Mouse (Mus musculus): ENCODE data around the gene Top1. TPM values are rescaled to one million over a fixed set of nuclear protein-coding genes. Genes with fewer than 3 reads are reported as not detected.
"Not testable (repeated sequence)": the region's sequence is repeated elsewhere in the genome, so short reads cannot be mapped to it uniquely, and the experiment has no call there.

Gene Top1
- polyA plus RNA-seq, 1 experiment from 2014 or later, result 84.0 TPM

GRCm38 (mm10) chr2:160664986-160665385, 19.3 kb downstream of the Top1 start:
- H3K27me3 ChIP-seq (replicated peaks; ENCODE audit: control insufficient read depth, insufficient read depth, low read length); H3K4me2 ChIP-seq (ENCODE audit: low read length); H3K9ac ChIP-seq (ENCODE audit: low read length); H3K4me1 ChIP-seq (ENCODE audit: control insufficient read depth, insufficient read depth, low read length); H3K27ac ChIP-seq (ENCODE audit: low read depth, low read length); ATAC-seq; H3K4me3 ChIP-seq (ENCODE audit: low read depth, low read length); DNase-seq (ENCODE audit: low spot score); H3K9me3 ChIP-seq (replicated peaks; ENCODE audit: control insufficient read depth, low read length): not testable (repeated sequence)
- 100% methylated on average over 2 of the region's 2 CpGs for WGBS
- peaks cover 13% of the 10 kb centered on the region for H3K36me3 ChIP-seq (ENCODE audit: control insufficient read depth, insufficient read depth, low read length)

GRCm38 (mm10) chr2:160667259-160667658, 21.6 kb downstream of the Top1 start:
- Histone ChIP-seq H3K9me3 (replicated peaks; ENCODE audit: control insufficient read depth, low read length) (no peaks in the 10 kb centered on the region), H3K27me3 (replicated peaks; ENCODE audit: control insufficient read depth, insufficient read depth, low read length) (no peaks in the 10 kb centered on the region), H3K27ac (ENCODE audit: low read depth, low read length) (no peak overlapping the region), H3K9ac (ENCODE audit: low read length) (no peak overlapping the region), H3K36me3 (ENCODE audit: control insufficient read depth, insufficient read depth, low read length) (peaks cover 14% of the 10 kb centered on the region), H3K4me3 (ENCODE audit: low read depth, low read length) (no peak overlapping the region), H3K4me1 (ENCODE audit: control insufficient read depth, insufficient read depth, low read length) (no peaks in the 10 kb centered on the region), H3K4me2 (ENCODE audit: low read length) (no peak overlapping the region)
- 92% methylated on average over 4 of the region's 4 CpGs for WGBS
- DNase-seq (ENCODE audit: low spot score), result no peak
- no peak for ATAC-seq

- no peaks in the 10 kb centered on the region for H3K4me1 ChIP-seq (ENCODE audit: control insufficient read depth, insufficient read depth, low read length)
- ATAC-seq, result no peak
- no peaks in the 10 kb centered on the region for H3K9me3 ChIP-seq (replicated peaks; ENCODE audit: control insufficient read depth, low read length)
- no peaks in the 10 kb centered on the region for H3K27me3 ChIP-seq (replicated peaks; ENCODE audit: control insufficient read depth, insufficient read depth, low read length)
- H3K4me3 ChIP-seq (ENCODE audit: low read depth, low read length), result no peak overlapping the region
- DNase-seq (ENCODE audit: low spot score), result no peak
- no peak overlapping the region for H3K9ac ChIP-seq (ENCODE audit: low read length)
- no peak overlapping the region for H3K4me2 ChIP-seq (ENCODE audit: low read length)
- peaks cover 70% of the 10 kb centered on the region for H3K36me3 ChIP-seq (ENCODE audit: control insufficient read depth, insufficient read depth, low read length)
- H3K27ac ChIP-seq (ENCODE audit: low read depth, low read length), result no peak overlapping the region
- WGBS, result 55% methylated on average over 5 of the region's 5 CpGs
These were observed 54.6 kb downstream of the Top1 start for GRCm38 (mm10) chr2:160700271-160700670.

- H3K9ac ChIP-seq (ENCODE audit: low read length), result no peak overlapping the region
- 91% methylated on average over 3 of the region's 3 CpGs for WGBS
- ATAC-seq, result no peak
- H3K27me3 ChIP-seq (replicated peaks; ENCODE audit: control insufficient read depth, insufficient read depth, low read length), result no peaks in the 10 kb centered on the region
- H3K36me3 ChIP-seq (ENCODE audit: control insufficient read depth, insufficient read depth, low read length), result peaks cover 73% of the 10 kb centered on the region
- no peak overlapping the region for H3K4me2 ChIP-seq (ENCODE audit: low read length)
- H3K4me1 ChIP-seq (ENCODE audit: control insufficient read depth, insufficient read depth, low read length), result no peaks in the 10 kb centered on the region
- no peaks in the 10 kb centered on the region for H3K9me3 ChIP-seq (replicated peaks; ENCODE audit: control insufficient read depth, low read length)
- DNase-seq (ENCODE audit: low spot score), result no peak
- H3K4me3 ChIP-seq (ENCODE audit: low read depth, low read length), result no peak overlapping the region
- no peak overlapping the region for H3K27ac ChIP-seq (ENCODE audit: low read depth, low read length)
These were observed 55.9 kb downstream of the Top1 start for GRCm38 (mm10) chr2:160701603-160702002.

- H3K27me3 ChIP-seq (replicated peaks; ENCODE audit: control insufficient read depth, insufficient read depth, low read length), result no peaks in the 10 kb centered on the region
- ATAC-seq, result no peak
- H3K9ac ChIP-seq (ENCODE audit: low read length), result no peak overlapping the region
- H3K36me3 ChIP-seq (ENCODE audit: control insufficient read depth, insufficient read depth, low read length), result peaks cover 74% of the 10 kb centered on the region
- H3K4me1 ChIP-seq (ENCODE audit: control insufficient read depth, insufficient read depth, low read length), result no peaks in the 10 kb centered on the region
- no peak overlapping the region for H3K4me3 ChIP-seq (ENCODE audit: low read depth, low read length)
- DNase-seq (ENCODE audit: low spot score), result no peak
- no peak overlapping the region for H3K4me2 ChIP-seq (ENCODE audit: low read length)
- no peaks in the 10 kb centered on the region for H3K9me3 ChIP-seq (replicated peaks; ENCODE audit: control insufficient read depth, low read length)
- no peak overlapping the region for H3K27ac ChIP-seq (ENCODE audit: low read depth, low read length)
These were observed 57.1 kb downstream of the Top1 start for GRCm38 (mm10) chr2:160702824-160703223.

GRCm38 (mm10) chr2:160707673-160708072, 62.0 kb downstream of the Top1 start:
- no peaks in the 10 kb centered on the region for H3K27me3 ChIP-seq (replicated peaks; ENCODE audit: control insufficient read depth, insufficient read depth, low read length)

GRCm38 (mm10) chr2:160715463-160716030, 69.9 kb downstream of the Top1 start:
- H3K27ac ChIP-seq (ENCODE audit: low read depth, low read length), result peak overlapping the region; percentile 27; the same call in 1 of the 2 replicates
- DNase-seq (ENCODE audit: low spot score), result peak; percentile 68
- no peaks in the 10 kb centered on the region for H3K9me3 ChIP-seq (replicated peaks; ENCODE audit: control insufficient read depth, low read length)
- 35% methylated on average over 4 of the region's 4 CpGs for WGBS
- ATAC-seq, result peak; percentile 71
- no peaks in the 10 kb centered on the region for H3K27me3 ChIP-seq (replicated peaks; ENCODE audit: control insufficient read depth, insufficient read depth, low read length)
- no peak overlapping the region for H3K4me3 ChIP-seq (ENCODE audit: low read depth, low read length)
- peaks cover 3% of the 10 kb centered on the region; the same call in 1 of the 2 replicates for H3K4me1 ChIP-seq (ENCODE audit: control insufficient read depth, insufficient read depth, low read length)
- H3K4me2 ChIP-seq (ENCODE audit: low read length), result no peak overlapping the region
- H3K36me3 ChIP-seq (ENCODE audit: control insufficient read depth, insufficient read depth, low read length), result peaks cover 91% of the 10 kb centered on the region
- H3K9ac ChIP-seq (ENCODE audit: low read length), result no peak overlapping the region

More at GRCm38 (mm10) chr2:160707673-160708072, 62.0 kb downstream of the Top1 start:
- ATAC-seq (no peak), DNase-seq (ENCODE audit: low spot score) (no peak)
- Histone ChIP-seq H3K36me3 (ENCODE audit: control insufficient read depth, insufficient read depth, low read length) (peaks cover 69% of the 10 kb centered on the region), H3K9ac (ENCODE audit: low read length) (no peak overlapping the region), H3K4me2 (ENCODE audit: low read length) (no peak overlapping the region), H3K4me3 (ENCODE audit: low read depth, low read length) (no peak overlapping the region), H3K27ac (ENCODE audit: low read depth, low read length) (no peak overlapping the region), H3K9me3 (replicated peaks; ENCODE audit: control insufficient read depth, low read length) (no peaks in the 10 kb centered on the region), H3K4me1 (ENCODE audit: control insufficient read depth, insufficient read depth, low read length) (no peaks in the 10 kb centered on the region)
- 57% methylated on average over 3 of the region's 3 CpGs for WGBS

GRCm38 (mm10) chr2:160717269-160717668, 71.6 kb downstream of the Top1 start:
- Histone ChIP-seq H3K36me3 (ENCODE audit: control insufficient read depth, insufficient read depth, low read length) (peaks cover 94% of the 10 kb centered on the region), H3K27me3 (replicated peaks; ENCODE audit: control insufficient read depth, insufficient read depth, low read length) (no peaks in the 10 kb centered on the region), H3K4me1 (ENCODE audit: control insufficient read depth, insufficient read depth, low read length) (peaks cover 3% of the 10 kb centered on the region; the same call in 1 of the 2 replicates), H3K27ac (ENCODE audit: low read depth, low read length) (no peak overlapping the region), H3K4me3 (ENCODE audit: low read depth, low read length) (no peak overlapping the region), H3K4me2 (ENCODE audit: low read length) (no peak overlapping the region), H3K9ac (ENCODE audit: low read length) (no peak overlapping the region), H3K9me3 (replicated peaks; ENCODE audit: control insufficient read depth, low read length) (no peaks in the 10 kb centered on the region)
- DNase-seq (ENCODE audit: low spot score), result peak; percentile 70
- 75% methylated on average over 5 of the region's 5 CpGs for WGBS
- no peak for ATAC-seq

GRCm38 (mm10) chr2:160718811-160719210, 73.1 kb downstream of the Top1 start:
- no peak overlapping the region for H3K4me3 ChIP-seq (ENCODE audit: low read depth, low read length)
- ATAC-seq (no peak), DNase-seq (ENCODE audit: low spot score) (no peak)
- H3K36me3 ChIP-seq (ENCODE audit: control insufficient read depth, insufficient read depth, low read length), result peaks cover 95% of the 10 kb centered on the region
- no peak overlapping the region for H3K4me2 ChIP-seq (ENCODE audit: low read length)
- H3K4me1 ChIP-seq (ENCODE audit: control insufficient read depth, insufficient read depth, low read length), result peaks cover 3% of the 10 kb centered on the region; the same call in 1 of the 2 replicates
- H3K9ac ChIP-seq (ENCODE audit: low read length), result no peak overlapping the region
- H3K27me3 ChIP-seq (replicated peaks; ENCODE audit: control insufficient read depth, insufficient read depth, low read length), result no peaks in the 10 kb centered on the region
- WGBS, result 79% methylated on average over 3 of the region's 3 CpGs
- no peak overlapping the region for H3K27ac ChIP-seq (ENCODE audit: low read depth, low read length)
- no peaks in the 10 kb centered on the region for H3K9me3 ChIP-seq (replicated peaks; ENCODE audit: control insufficient read depth, low read length)

Data from forebrain, embryonic 14.5 days (tissue).